Mouse (Mus musculus): Measurements from ENCODE around the gene Ncoa4. TPM values are rescaled to one million over a fixed set of nuclear protein-coding genes. Genes with fewer than 3 reads are reported as not detected.

Gene Ncoa4
- polyA plus RNA-seq, 1 experiment, result 57.2 TPM

DNA sequence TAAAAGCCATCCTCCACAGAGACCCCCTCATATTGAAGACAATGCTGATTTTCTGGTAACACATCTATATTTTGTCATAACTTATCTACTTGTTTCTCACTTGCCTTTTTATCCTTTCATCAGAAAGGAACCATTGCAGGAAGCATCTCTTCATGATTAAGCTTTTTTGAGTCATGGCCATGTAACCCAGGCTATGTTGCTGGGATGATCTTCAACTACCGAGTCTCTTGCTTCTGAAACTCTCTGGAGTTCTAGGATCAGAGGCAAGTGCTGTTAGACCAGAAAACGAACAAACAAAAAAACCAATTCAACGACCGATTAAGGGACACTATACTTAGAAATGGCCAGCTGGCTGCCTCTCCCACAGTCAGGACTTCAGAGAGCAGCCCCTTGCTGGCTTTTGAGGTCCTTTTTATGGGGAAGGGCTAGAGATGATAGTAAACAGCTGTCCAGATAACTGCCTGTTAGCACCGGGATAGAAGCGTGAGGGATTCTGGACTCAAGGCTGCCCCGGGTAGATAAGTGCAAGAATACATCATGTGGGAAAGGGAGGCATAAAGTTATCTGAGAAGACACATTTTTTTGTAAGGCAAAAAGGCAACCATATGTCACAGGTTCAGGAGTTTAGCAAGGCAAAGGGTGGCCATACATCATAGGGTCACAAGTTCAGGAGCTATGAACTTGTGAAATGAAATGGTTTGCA, 13.7 kb upstream of the Ncoa4 start:
- 63% methylated on average over 7 of the region's 7 CpGs for WGBS
- no peak for TF ChIP-seq CTCF (conservative IDR thresholded peaks at IDR 0.05; ENCODE audit: insufficient read depth, insufficient read length, low read depth, low read length)
- no peak for TF ChIP-seq POLR2A (IDR thresholded peaks at IDR 0.05; ENCODE audit: low read depth, low read length)
- H3K27me3 ChIP-seq (replicated peaks; ENCODE audit: control insufficient read depth, insufficient read depth, low read length), result no peaks in the 10 kb centered on the region
- H3K4me3 ChIP-seq (ENCODE audit: insufficient read depth, low read depth, low read length), result no peak overlapping the region
- no peaks in the 10 kb centered on the region for H3K4me1 ChIP-seq (ENCODE audit: control insufficient read depth, insufficient read depth, low read length)
- DNase-seq, result no peak
- no peaks in the 10 kb centered on the region for H3K36me3 ChIP-seq (ENCODE audit: control insufficient read depth, insufficient read depth, low read length)
- H3K27ac ChIP-seq (ENCODE audit: insufficient read depth, low read depth, low read length), result no peak overlapping the region

DNA sequence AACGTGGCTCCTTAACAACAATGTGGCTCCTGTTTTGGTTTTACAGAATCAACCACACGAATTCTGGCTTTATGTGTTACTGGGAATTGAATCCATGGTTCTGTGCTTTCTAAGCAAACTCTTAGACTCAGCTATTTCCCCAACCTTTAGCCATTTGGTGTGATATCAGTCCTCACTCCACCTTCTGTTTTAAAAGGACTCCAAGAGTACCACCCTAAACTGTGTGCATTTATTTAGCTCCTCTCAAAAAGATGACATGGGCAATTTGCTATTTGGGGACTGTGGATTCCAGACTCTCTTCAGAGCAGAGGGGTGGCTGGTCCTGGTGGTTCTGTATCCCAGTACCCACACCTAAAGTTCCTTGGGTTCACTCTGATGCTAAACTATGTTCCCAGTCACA, 13.1 kb upstream of the Ncoa4 start:
- TF ChIP-seq CTCF (conservative IDR thresholded peaks at IDR 0.05; ENCODE audit: insufficient read depth, insufficient read length, low read depth, low read length), result no peak
- no peak for TF ChIP-seq POLR2A (IDR thresholded peaks at IDR 0.05; ENCODE audit: low read depth, low read length)
- H3K4me1 ChIP-seq (ENCODE audit: control insufficient read depth, insufficient read depth, low read length), result no peaks in the 10 kb centered on the region
- WGBS, result 78% methylated on average over 2 of the region's 2 CpGs
- H3K4me3 ChIP-seq (ENCODE audit: insufficient read depth, low read depth, low read length), result no peak overlapping the region
- no peaks in the 10 kb centered on the region for H3K36me3 ChIP-seq (ENCODE audit: control insufficient read depth, insufficient read depth, low read length)
- H3K27ac ChIP-seq (ENCODE audit: insufficient read depth, low read depth, low read length), result no peak overlapping the region
- H3K27me3 ChIP-seq (replicated peaks; ENCODE audit: control insufficient read depth, insufficient read depth, low read length), result no peaks in the 10 kb centered on the region
- no peak for DNase-seq

DNA sequence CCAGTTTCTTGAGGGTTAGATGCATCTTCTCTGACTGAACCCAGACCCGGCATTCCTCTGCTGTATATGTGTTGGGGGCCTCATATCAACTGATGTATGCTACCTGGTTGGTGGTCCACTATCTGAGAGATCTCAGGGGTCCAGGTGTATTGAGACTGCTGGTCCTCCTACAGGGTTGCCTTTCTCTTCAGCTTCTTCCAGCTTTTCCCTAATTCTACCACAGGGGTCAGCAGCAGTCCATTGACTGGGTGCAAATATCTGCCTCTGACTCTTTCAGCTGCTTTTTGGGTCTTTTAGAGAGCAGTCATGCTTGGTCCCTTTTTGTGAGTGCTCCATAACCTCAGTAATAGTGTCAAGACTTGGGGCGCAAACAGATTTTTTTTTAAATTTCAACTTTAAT, 8.8 kb upstream of the Ncoa4 start:
- no peaks in the 10 kb centered on the region for H3K4me1 ChIP-seq (ENCODE audit: control insufficient read depth, insufficient read depth, low read length)
- 93% methylated on average over 2 of the region's 2 CpGs for WGBS
- H3K27me3 ChIP-seq (replicated peaks; ENCODE audit: control insufficient read depth, insufficient read depth, low read length), result no peaks in the 10 kb centered on the region
- no peaks in the 10 kb centered on the region for H3K36me3 ChIP-seq (ENCODE audit: control insufficient read depth, insufficient read depth, low read length)
- DNase-seq, result no peak
- no peak for TF ChIP-seq POLR2A (IDR thresholded peaks at IDR 0.05; ENCODE audit: low read depth, low read length)
- TF ChIP-seq CTCF (conservative IDR thresholded peaks at IDR 0.05; ENCODE audit: insufficient read depth, insufficient read length, low read depth, low read length), result no peak; the same call in 1 of the 2 replicates
- H3K4me3 ChIP-seq (ENCODE audit: insufficient read depth, low read depth, low read length), result no peak overlapping the region
- H3K27ac ChIP-seq (ENCODE audit: insufficient read depth, low read depth, low read length), result no peak overlapping the region

DNA sequence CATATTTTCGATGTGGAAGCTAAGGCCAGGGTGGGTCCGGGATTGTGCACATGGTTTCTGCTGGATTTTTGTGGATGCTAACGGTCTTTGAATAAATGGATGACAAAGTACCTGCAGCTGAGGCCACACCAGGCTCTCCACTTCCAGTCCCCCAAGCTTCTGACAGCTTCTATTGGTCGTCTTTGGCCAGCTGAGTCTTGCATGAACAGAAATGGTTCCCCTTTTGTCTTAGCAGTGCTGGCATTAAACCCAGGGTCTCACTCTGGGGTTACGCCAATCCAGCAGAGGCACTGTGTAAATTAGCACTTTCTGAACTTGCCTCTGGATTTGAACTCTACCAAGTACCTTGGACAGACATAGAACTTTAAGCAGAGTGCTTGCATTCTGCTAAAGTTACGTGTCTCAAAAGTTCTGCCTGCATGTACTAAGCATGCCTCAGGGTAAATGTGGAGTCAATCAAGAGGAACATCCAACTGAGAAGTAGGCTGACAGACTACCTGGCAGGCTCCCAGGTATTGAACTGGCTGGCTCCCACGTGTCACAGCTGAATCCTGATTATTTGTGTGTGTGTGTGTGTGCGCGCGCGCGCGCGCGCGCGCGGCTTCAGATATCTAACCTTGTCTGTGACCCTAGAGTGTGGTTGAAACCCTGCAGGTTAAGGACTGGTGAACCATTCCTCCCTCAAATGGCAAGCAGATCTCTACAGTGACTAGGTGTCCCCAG, 7.3 kb upstream of the Ncoa4 start:
- TF ChIP-seq CTCF (conservative IDR thresholded peaks at IDR 0.05; ENCODE audit: insufficient read depth, insufficient read length, low read depth, low read length) (no peak), POLR2A (IDR thresholded peaks at IDR 0.05; ENCODE audit: low read depth, low read length) (no peak)
- 80% methylated on average over 18 of the region's 18 CpGs for WGBS
- no peaks in the 10 kb centered on the region for H3K4me1 ChIP-seq (ENCODE audit: control insufficient read depth, insufficient read depth, low read length)
- peak; percentile 42 for DNase-seq
- H3K36me3 ChIP-seq (ENCODE audit: control insufficient read depth, insufficient read depth, low read length), result no peaks in the 10 kb centered on the region
- H3K4me3 ChIP-seq (ENCODE audit: insufficient read depth, low read depth, low read length), result no peak overlapping the region
- H3K27me3 ChIP-seq (replicated peaks; ENCODE audit: control insufficient read depth, insufficient read depth, low read length), result no peaks in the 10 kb centered on the region
- no peak overlapping the region for H3K27ac ChIP-seq (ENCODE audit: insufficient read depth, low read depth, low read length)

DNA sequence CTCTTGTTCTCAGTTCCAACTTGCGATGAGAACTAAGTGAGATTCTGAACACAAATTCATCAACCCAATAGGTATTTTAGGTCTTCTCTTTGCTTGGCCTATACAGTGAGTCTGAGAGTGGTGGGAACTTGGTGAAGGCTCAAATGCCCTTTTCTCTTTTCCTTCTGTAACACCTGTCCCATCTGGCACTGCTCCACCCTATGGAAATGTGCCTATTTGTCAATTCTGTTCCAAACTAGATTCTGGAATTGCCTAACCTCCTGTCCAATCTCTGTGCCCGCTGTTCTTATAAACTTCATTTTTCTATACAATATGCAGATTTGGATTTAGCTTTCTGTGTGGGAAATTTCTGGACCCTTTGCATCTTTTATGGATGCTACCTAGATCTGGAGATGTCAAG, 6.5 kb upstream of the Ncoa4 start:
- no peak for TF ChIP-seq CTCF (conservative IDR thresholded peaks at IDR 0.05; ENCODE audit: insufficient read depth, insufficient read length, low read depth, low read length)
- TF ChIP-seq POLR2A (IDR thresholded peaks at IDR 0.05; ENCODE audit: low read depth, low read length), result no peak
- Histone ChIP-seq H3K27ac (ENCODE audit: insufficient read depth, low read depth, low read length) (no peak overlapping the region), H3K4me1 (ENCODE audit: control insufficient read depth, insufficient read depth, low read length) (no peaks in the 10 kb centered on the region), H3K36me3 (ENCODE audit: control insufficient read depth, insufficient read depth, low read length) (no peaks in the 10 kb centered on the region), H3K4me3 (ENCODE audit: insufficient read depth, low read depth, low read length) (no peak overlapping the region), H3K27me3 (replicated peaks; ENCODE audit: control insufficient read depth, insufficient read depth, low read length) (no peaks in the 10 kb centered on the region)
- no peak for DNase-seq
- WGBS, result 94% methylated on average over 2 of the region's 2 CpGs

DNA sequence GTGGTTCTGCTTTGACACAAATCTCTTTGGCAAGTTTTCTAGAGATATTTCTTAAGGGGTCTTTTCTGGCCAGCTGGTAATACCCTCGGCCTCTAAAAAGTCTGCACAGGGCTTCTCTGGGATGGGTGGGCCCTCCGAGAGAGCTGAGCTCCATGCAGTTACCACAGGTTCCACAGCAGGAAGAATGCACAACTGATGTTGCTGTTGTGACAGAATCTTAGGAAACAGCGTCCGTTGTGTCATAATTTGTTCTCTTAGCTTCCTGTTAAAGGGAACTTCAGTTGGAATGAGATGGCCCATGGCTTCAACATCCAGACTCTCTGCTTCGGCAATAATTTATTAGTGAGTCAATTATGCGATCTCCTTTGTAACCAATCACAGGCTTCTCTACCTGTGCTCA, 4.9 kb upstream of the Ncoa4 start:
- no peak for DNase-seq
- WGBS, result 90% methylated on average over 6 of the region's 6 CpGs
- Histone ChIP-seq H3K27ac (ENCODE audit: insufficient read depth, low read depth, low read length) (no peak overlapping the region), H3K36me3 (ENCODE audit: control insufficient read depth, insufficient read depth, low read length) (no peaks in the 10 kb centered on the region), H3K4me1 (ENCODE audit: control insufficient read depth, insufficient read depth, low read length) (peaks cover 5% of the 10 kb centered on the region; the same call in 1 of the 2 replicates), H3K27me3 (replicated peaks; ENCODE audit: control insufficient read depth, insufficient read depth, low read length) (no peaks in the 10 kb centered on the region), H3K4me3 (ENCODE audit: insufficient read depth, low read depth, low read length) (no peak overlapping the region)
- no peak for TF ChIP-seq CTCF (conservative IDR thresholded peaks at IDR 0.05; ENCODE audit: insufficient read depth, insufficient read length, low read depth, low read length)
- TF ChIP-seq POLR2A (IDR thresholded peaks at IDR 0.05; ENCODE audit: low read depth, low read length), result no peak

DNA sequence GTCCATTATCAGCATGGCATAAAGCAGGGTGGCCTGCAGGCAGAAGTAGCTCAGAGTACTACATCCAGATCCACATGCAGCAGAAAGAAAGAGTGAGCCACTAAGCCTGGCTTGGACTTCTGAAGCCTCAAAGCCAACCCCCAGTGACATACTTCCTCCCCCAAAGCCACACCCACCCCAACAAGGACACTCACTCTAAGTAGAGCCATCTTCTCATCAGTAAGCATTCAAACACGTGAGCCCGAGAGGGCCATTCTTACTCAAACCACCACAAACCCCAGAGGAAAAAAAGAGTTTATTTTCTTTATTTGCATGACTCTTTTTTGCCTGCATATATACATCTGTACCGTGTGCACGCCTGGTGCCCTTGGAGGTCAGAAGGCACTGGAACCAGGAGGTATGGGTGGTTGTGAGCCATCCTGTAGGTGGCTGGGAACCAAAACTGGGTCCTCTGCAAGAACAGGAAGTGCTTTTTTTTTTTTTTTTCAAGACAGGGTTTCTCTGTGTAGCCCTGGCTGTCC, 455 bp upstream of the Ncoa4 start:
- Histone ChIP-seq H3K27me3 (replicated peaks; ENCODE audit: control insufficient read depth, insufficient read depth, low read length) (no peaks in the 10 kb centered on the region), H3K36me3 (ENCODE audit: control insufficient read depth, insufficient read depth, low read length) (no peaks in the 10 kb centered on the region), H3K27ac (ENCODE audit: insufficient read depth, low read depth, low read length) (peak overlapping the region; percentile 40; the same call in 1 of the 2 replicates), H3K4me3 (ENCODE audit: insufficient read depth, low read depth, low read length) (peak overlapping the region; percentile 47), H3K4me1 (ENCODE audit: control insufficient read depth, insufficient read depth, low read length) (peaks cover 16% of the 10 kb centered on the region; the same call in 1 of the 2 replicates)
- DNase-seq, result peak; percentile 60
- 25% methylated on average over 4 of the region's 4 CpGs for WGBS
- no peak for TF ChIP-seq CTCF (conservative IDR thresholded peaks at IDR 0.05; ENCODE audit: insufficient read depth, insufficient read length, low read depth, low read length)
- TF ChIP-seq POLR2A (IDR thresholded peaks at IDR 0.05; ENCODE audit: low read depth, low read length), result no peak

Measured in kidney, adult 2 months (tissue).